Mouse (Mus musculus): Measurements from ENCODE around the gene Strada. TPM values are rescaled to one million over a fixed set of nuclear protein-coding genes. Genes with fewer than 3 reads are reported as not detected.

Strada gene
- 30.3 and 44.5 TPM in 2 replicates for polyA plus RNA-seq (2012; rRNA removed; ENCODE audit: low replicate concordance)

GRCm38 (mm10) chr11:106202123-106202465 lies at the start of gene Strada:
Gene Strada, minus strand, starts transcription at chr11:106202168.

GRCm38 (mm10) chr11:106216730-106217490 lies 14.9 kb upstream of the Strada start, which contains the start of gene Ddx42:
Gene Ddx42, plus strand, starts transcription at chr11:106216926.

GRCm38 (mm10) chr11:106215927-106216729 lies 14.2 kb upstream of the Strada start, which contains the start of gene Ccdc47:
Gene Ccdc47, minus strand, starts transcription at chr11:106216344.

GRCm38 (mm10) chr11:106160841-106161721 lies 40.9 kb downstream of the Strada start, which contains the start of the genes Gm10840 and Limd2:
Gene Gm10840, plus strand, starts transcription at chr11:106160850.
Gene Limd2, minus strand, starts transcription at chr11:106160860.

Other genes with a start within 250 kb of the Strada start
- 13.6 and 21.6 TPM in 2 replicates for gene Cyb561, start 248.8 kb downstream of the Strada start, polyA plus RNA-seq (2012; rRNA removed; ENCODE audit: low replicate concordance)
- 27.2 and 58.8 TPM in 2 replicates for gene Ace, start 234.2 kb downstream of the Strada start, polyA plus RNA-seq (2012; rRNA removed; ENCODE audit: low replicate concordance)
- gene Ace3, start 207.5 kb downstream of the Strada start, polyA plus RNA-seq (2012; rRNA removed; ENCODE audit: low replicate concordance) = not detected in 2 replicates
- not detected in 2 replicates for gene Kcnh6, start 194.0 kb downstream of the Strada start, polyA plus RNA-seq (2012; rRNA removed; ENCODE audit: low replicate concordance)
- gene Dcaf7, start 165.3 kb downstream of the Strada start, polyA plus RNA-seq (2012; rRNA removed; ENCODE audit: low replicate concordance) = 21.7 and 50.7 TPM in 2 replicates
- gene Taco1, start 136.1 kb downstream of the Strada start, polyA plus RNA-seq (2012; rRNA removed; ENCODE audit: low replicate concordance) = 14.8 and 16.0 TPM in 2 replicates
- 55.5 and 69.5 TPM in 2 replicates for gene Map3k3, start 117.6 kb downstream of the Strada start, polyA plus RNA-seq (2012; rRNA removed; ENCODE audit: low replicate concordance)
- not detected in 2 replicates for gene Gm10840, start 41.3 kb downstream of the Strada start, polyA plus RNA-seq (2012; rRNA removed; ENCODE audit: low replicate concordance)
- gene Limd2, start 41.3 kb downstream of the Strada start, polyA plus RNA-seq (2012; rRNA removed; ENCODE audit: low replicate concordance) = 33.1 and 61.0 TPM in 2 replicates
- 16.5 and 20.1 TPM in 2 replicates for gene Ccdc47, start 14.2 kb upstream of the Strada start, polyA plus RNA-seq (2012; rRNA removed; ENCODE audit: low replicate concordance)
- gene Ddx42, start 14.8 kb upstream of the Strada start, polyA plus RNA-seq (2012; rRNA removed; ENCODE audit: low replicate concordance) = 11.1 and 17.4 TPM in 2 replicates
- gene Ftsj3, start 53.9 kb upstream of the Strada start, polyA plus RNA-seq (2012; rRNA removed; ENCODE audit: low replicate concordance) = 18.4 and 42.8 TPM in 2 replicates
- 59.4 and 62.2 TPM in 2 replicates for gene Psmc5, start 54.0 kb upstream of the Strada start, polyA plus RNA-seq (2012; rRNA removed; ENCODE audit: low replicate concordance)
- 130 and 218 TPM in 2 replicates for gene Smarcd2, start 70.8 kb upstream of the Strada start, polyA plus RNA-seq (2012; rRNA removed; ENCODE audit: low replicate concordance)
- gene Tcam1, start 74.5 kb upstream of the Strada start, polyA plus RNA-seq (2012; rRNA removed; ENCODE audit: low replicate concordance) = 0.23 and 0.58 TPM in 2 replicates
- gene Gh, start 99.7 kb upstream of the Strada start, polyA plus RNA-seq (2012; rRNA removed; ENCODE audit: low replicate concordance) = not detected in 2 replicates
- 3.7 and 4.7 TPM in 2 replicates for gene Cd79b, start 112.6 kb upstream of the Strada start, polyA plus RNA-seq (2012; rRNA removed; ENCODE audit: low replicate concordance)
- 0.06 and 0.26 TPM in 2 replicates for gene Scn4a, start 151.1 kb upstream of the Strada start, polyA plus RNA-seq (2012; rRNA removed; ENCODE audit: low replicate concordance)
- 0.19 and 0.53 TPM in 2 replicates for gene Prr29, start 163.3 kb upstream of the Strada start, polyA plus RNA-seq (2012; rRNA removed; ENCODE audit: low replicate concordance)
- gene Icam2, start 185.9 kb upstream of the Strada start, polyA plus RNA-seq (2012; rRNA removed; ENCODE audit: low replicate concordance) = 56.3 and 89.3 TPM in 2 replicates

Measured in subcutaneous adipose tissue, adult 2 months (tissue).